Mouse (Mus musculus) liver, adult 2 months (tissue): ENCODE measurements around the gene Zfp280d. TPM values are rescaled to one million over a fixed set of nuclear protein-coding genes. Genes with fewer than 3 reads are reported as not detected.

Experiments
- DNase-seq: peaks from one replicate; pipeline ENCODE4 v3.0.0-alpha.2; 2011; ENCODE audit warnings: low read depth, low spot score; ENCODE audit errors: extremely low read depth
- H3K27ac ChIP-seq: fragments of 200-500 bp; replicated peaks from 2 replicates; pipeline ENCODE4 v1.5.1; 2012; ENCODE audit warnings: low read depth, mild to moderate bottlenecking, control low read depth, inconsistent platforms, low read length; ENCODE audit not compliant: insufficient read depth
- H3K27me3 ChIP-seq: fragments of 200-500 bp; 2 replicates; pipeline ENCODE4 v1.6.1; 2012; ENCODE audit warnings: mild to moderate bottlenecking, moderate library complexity, low read length, inconsistent platforms; ENCODE audit not compliant: control insufficient read depth, insufficient read depth
- H3K36me3 ChIP-seq: fragments of 200-500 bp; 2 replicates; pipeline ENCODE4 v1.6.1; 2012; ENCODE audit warnings: low read length, inconsistent platforms; ENCODE audit not compliant: control insufficient read depth, insufficient read depth
- H3K4me1 ChIP-seq: fragments of 200-500 bp; 2 replicates; pipeline ENCODE4 v1.6.1; 2011; ENCODE audit warnings: low read length; ENCODE audit not compliant: control insufficient read depth, insufficient read depth
- H3K4me3 ChIP-seq: fragments of 200-500 bp; 2 replicates; pipeline ENCODE4 v1.5.1; 2011; ENCODE audit warnings: low read depth, mild to moderate bottlenecking, control low read depth, low read length, moderate library complexity; ENCODE audit not compliant: insufficient read depth
- H3K79me2 ChIP-seq: fragments of 200-500 bp; 2 replicates; pipeline ENCODE4 v1.6.1; 2012; ENCODE audit warnings: inconsistent platforms, mild to moderate bottlenecking, low read length, moderate library complexity; ENCODE audit not compliant: control insufficient read depth, insufficient read depth
- H3K9ac ChIP-seq: fragments of 200-500 bp; 2 replicates; pipeline ENCODE4 v1.6.1; 2012; ENCODE audit warnings: low read depth, mild to moderate bottlenecking, control low read depth, inconsistent platforms, low read length
- CTCF ChIP-seq: fragments of 200-500 bp; IDR thresholded peaks from 2 replicates; pipeline ENCODE4 v1.5.1; 2011; ENCODE audit warnings: low read depth, low read length, control low read depth
- POLR2A ChIP-seq: fragments of 200-500 bp; IDR thresholded peaks from 2 replicates; pipeline ENCODE4 v1.6.1; 2011; ENCODE audit warnings: low read length, control low read depth; ENCODE audit not compliant: insufficient read depth; ENCODE audit errors: extremely low read depth
- WGBS: fragments of 180-500 bp; shearing (Covaris S2); methylation state at CpG from one replicate; pipeline ENCODE4 v1.1.7; 2018; 5-methylcytosine and 5-hydroxymethylcytosine counted together
- polyA plus RNA-seq: library from polyadenylated mRNA; depleted of rRNA; stranded (reverse); fragments of >200 nt; gene quantifications from 2 replicates; pipeline ENCODE4 v1.2.3, GENCODE M21; 2012
- total RNA-seq: library from RNA; depleted of rRNA; stranded (reverse); fragments of >200 nt; gene quantifications from 2 replicates; pipeline ENCODE4 v1.2.3, GENCODE M21; 2014

Zfp280d gene
- total and polyA plus RNA-seq, 2 experiments, result 3.1 to 26.0 TPM

- H3K27ac ChIP-seq, result no peak overlapping the region
- no peaks in the 10 kb centered on the region for H3K27me3 ChIP-seq
- H3K79me2 ChIP-seq, result no peaks in the 10 kb centered on the region
- H3K9ac ChIP-seq, result no peak overlapping the region
- no peak overlapping the region for H3K4me3 ChIP-seq
- no peaks in the 10 kb centered on the region for H3K4me1 ChIP-seq
- 99% methylated on average over 3 of the region's 3 CpGs for WGBS
- no peak for TF ChIP-seq CTCF
- no peak for TF ChIP-seq POLR2A
- H3K36me3 ChIP-seq, result no peaks in the 10 kb centered on the region
- DNase-seq, result peak; percentile 24
Observed at GRCm38 (mm10) chr9:72374074-72374473, 99.4 kb downstream of the Zfp280d start.

- Histone ChIP-seq H3K9ac (no peak overlapping the region), H3K79me2 (no peaks in the 10 kb centered on the region), H3K4me1 (no peaks in the 10 kb centered on the region), H3K27ac (no peak overlapping the region), H3K27me3 (no peaks in the 10 kb centered on the region), H3K4me3 (no peak overlapping the region), H3K36me3 (no peaks in the 10 kb centered on the region)
- DNase-seq, result no peak
- 84% methylated on average over 4 of the region's 4 CpGs for WGBS
- no peak for TF ChIP-seq CTCF
- no peak for TF ChIP-seq POLR2A
Observed at GRCm38 (mm10) chr9:72374996-72375395, 100.3 kb downstream of the Zfp280d start.

GRCm38 (mm10) chr9:72375639-72376038 is 101.0 kb downstream of the Zfp280d start:
- 84% methylated on average over 3 of the region's 3 CpGs for WGBS
- Histone ChIP-seq H3K36me3 (no peaks in the 10 kb centered on the region), H3K4me3 (no peak overlapping the region), H3K79me2 (no peaks in the 10 kb centered on the region), H3K9ac (no peak overlapping the region), H3K27ac (no peak overlapping the region), H3K4me1 (no peaks in the 10 kb centered on the region), H3K27me3 (no peaks in the 10 kb centered on the region)
- DNase-seq, result no peak
- no peak for TF ChIP-seq CTCF
- TF ChIP-seq POLR2A, result no peak

GRCm38 (mm10) chr9:72385786-72386185 is 111.1 kb downstream of the Zfp280d start:
- H3K27me3 ChIP-seq, result no peaks in the 10 kb centered on the region
- H3K9ac ChIP-seq, result no peak overlapping the region
- no peak for DNase-seq
- no peaks in the 10 kb centered on the region for H3K79me2 ChIP-seq
- H3K36me3 ChIP-seq, result no peaks in the 10 kb centered on the region
- H3K4me1 ChIP-seq, result peaks cover 4% of the 10 kb centered on the region; the same call in 1 of the 2 replicates
- H3K4me3 ChIP-seq, result no peak overlapping the region
- no peak overlapping the region for H3K27ac ChIP-seq
- TF ChIP-seq CTCF, result no peak
- 89% methylated on average over 7 of the region's 7 CpGs for WGBS

GRCm38 (mm10) chr9:72388934-72389333 is 114.3 kb downstream of the Zfp280d start:
- Histone ChIP-seq H3K4me3 (no peak overlapping the region), H3K4me1 (no peaks in the 10 kb centered on the region; the same call in 1 of the 2 replicates), H3K79me2 (no peaks in the 10 kb centered on the region), H3K27ac (no peak overlapping the region), H3K36me3 (no peaks in the 10 kb centered on the region), H3K27me3 (no peaks in the 10 kb centered on the region), H3K9ac (no peak overlapping the region)
- TF ChIP-seq CTCF (no peak), POLR2A (no peak)
- WGBS, result 93% methylated on average over 4 of the region's 4 CpGs
- DNase-seq, result no peak

- H3K27me3 ChIP-seq, result no peaks in the 10 kb centered on the region
- DNase-seq, result no peak
- H3K36me3 ChIP-seq, result no peaks in the 10 kb centered on the region
- H3K4me3 ChIP-seq, result no peak overlapping the region
- WGBS, result 85% methylated on average over 14 of the region's 14 CpGs
- H3K79me2 ChIP-seq, result no peaks in the 10 kb centered on the region
- H3K4me1 ChIP-seq, result no peaks in the 10 kb centered on the region; the same call in 1 of the 2 replicates
- H3K9ac ChIP-seq, result no peak overlapping the region
- H3K27ac ChIP-seq, result no peak overlapping the region
- TF ChIP-seq POLR2A (no peak), CTCF (no peak)
Observed at GRCm38 (mm10) chr9:72389431-72390002, 114.9 kb downstream of the Zfp280d start.
